Mouse (Mus musculus) midbrain, embryonic 15.5 days (tissue): Measurements from ENCODE around the gene Mdm2. TPM values are rescaled to one million over a fixed set of nuclear protein-coding genes. Genes with fewer than 3 reads are reported as not detected.

ENCODE experiments used
- ATAC-seq: fragments of 200-750 bp; cut with Nextera tagmentation; replicated peaks from 2 replicates; pipeline ENCODE4 v1.8.0; 2017; ENCODE audit warnings: moderate TSS enrichment
- H3K27ac ChIP-seq: fragments of 300-500 bp; sonication (generic); 2 replicates; pipeline ENCODE4 v1.5.1; 2015; ENCODE audit warnings: mild to moderate bottlenecking, inconsistent platforms
- H3K27me3 ChIP-seq: fragments of 300-500 bp; sonication (generic); replicated peaks from 2 replicates; pipeline ENCODE4 v1.6.1; 2015; ENCODE audit warnings: inconsistent platforms
- H3K36me3 ChIP-seq: fragments of 300-500 bp; sonication (generic); replicated peaks from 2 replicates; pipeline ENCODE4 v1.6.1; 2015; ENCODE audit warnings: inconsistent platforms
- H3K4me1 ChIP-seq: fragments of 300-500 bp; sonication (generic); 2 replicates; pipeline ENCODE4 v1.6.1; 2015; ENCODE audit warnings: inconsistent platforms
- H3K4me2 ChIP-seq: fragments of 300-500 bp; sonication (generic); 2 replicates; pipeline ENCODE4 v1.6.1; 2015; ENCODE audit warnings: inconsistent platforms, mild to moderate bottlenecking, moderate library complexity
- H3K4me3 ChIP-seq: fragments of 300-500 bp; sonication (generic); 2 replicates; pipeline ENCODE4 v1.5.1; 2015; ENCODE audit warnings: mild to moderate bottlenecking, inconsistent platforms
- H3K9ac ChIP-seq: fragments of 300-500 bp; sonication (generic); 2 replicates; pipeline ENCODE4 v1.6.1; 2015; ENCODE audit warnings: mild to moderate bottlenecking, inconsistent platforms
- H3K9me3 ChIP-seq: fragments of 300-500 bp; sonication (generic); 2 replicates; pipeline ENCODE4 v1.6.1; 2016; ENCODE audit warnings: inconsistent platforms
- WGBS: fragments of 180-500 bp; shearing (Covaris S2); methylation state at CpG from one replicate; pipeline ENCODE4 v1.1.7; 2015; ENCODE audit warnings: mixed read lengths; 5-methylcytosine and 5-hydroxymethylcytosine counted together
- polyA plus RNA-seq: library from polyadenylated mRNA; unstranded; fragments of >200 nt; fragmentation: Nextera tagmentation; extraction: Ambion mirVana; gene quantifications from 2 replicates; pipeline ENCODE4 v1.2.1, GENCODE M21; 2015

Mdm2 gene
- polyA plus RNA-seq, 1 experiment from 2014 or later = 58.2 TPM

GRCm38 (mm10) chr10:117671930-117672666 is 38.5 kb downstream of the Mdm2 start:
- ATAC-seq = no peak
- no peak overlapping the region for H3K27ac ChIP-seq
- H3K9me3 ChIP-seq = no peaks in the 10 kb centered on the region
- no peaks in the 10 kb centered on the region for H3K36me3 ChIP-seq
- H3K4me3 ChIP-seq = no peak overlapping the region
- 87% methylated on average over 13 of the region's 13 CpGs for WGBS
- no peak overlapping the region for H3K9ac ChIP-seq
- H3K27me3 ChIP-seq = no peaks in the 10 kb centered on the region
- H3K4me1 ChIP-seq = peaks cover 7% of the 10 kb centered on the region
- H3K4me2 ChIP-seq = no peak overlapping the region

GRCm38 (mm10) chr10:117671266-117671665 is 39.3 kb downstream of the Mdm2 start:
- no peaks in the 10 kb centered on the region for H3K27me3 ChIP-seq
- 86% methylated on average over 9 of the region's 9 CpGs for WGBS
- H3K4me1 ChIP-seq = peaks cover 4% of the 10 kb centered on the region
- H3K4me3 ChIP-seq = no peak overlapping the region
- H3K9me3 ChIP-seq = no peaks in the 10 kb centered on the region
- no peak for ATAC-seq
- no peaks in the 10 kb centered on the region for H3K36me3 ChIP-seq
- no peak overlapping the region for H3K4me2 ChIP-seq
- H3K9ac ChIP-seq = no peak overlapping the region
- no peak overlapping the region for H3K27ac ChIP-seq

- Histone ChIP-seq H3K27me3 (no peaks in the 10 kb centered on the region), H3K9me3 (no peaks in the 10 kb centered on the region), H3K4me1 (no peaks in the 10 kb centered on the region; the same call in 1 of the 2 replicates), H3K27ac (no peak overlapping the region), H3K9ac (no peak overlapping the region), H3K4me3 (no peak overlapping the region), H3K4me2 (no peak overlapping the region), H3K36me3 (no peaks in the 10 kb centered on the region)
- WGBS = 85% methylated on average over 5 of the region's 5 CpGs
- no peak for ATAC-seq
These were observed 39.8 kb downstream of the Mdm2 start for GRCm38 (mm10) chr10:117670791-117671190.

GRCm38 (mm10) chr10:117670092-117670491 is 40.5 kb downstream of the Mdm2 start:
- Histone ChIP-seq H3K27me3 (no peaks in the 10 kb centered on the region), H3K4me3 (no peak overlapping the region), H3K27ac (no peak overlapping the region), H3K4me1 (no peaks in the 10 kb centered on the region), H3K36me3 (no peaks in the 10 kb centered on the region), H3K9me3 (no peaks in the 10 kb centered on the region), H3K9ac (no peak overlapping the region), H3K4me2 (no peak overlapping the region)
- WGBS = 81% methylated on average over 3 of the region's 3 CpGs
- no peak for ATAC-seq

GRCm38 (mm10) chr10:117669449-117670090 is 41.0 kb downstream of the Mdm2 start:
- no peaks in the 10 kb centered on the region for H3K9me3 ChIP-seq
- no peak overlapping the region for H3K4me2 ChIP-seq
- H3K4me1 ChIP-seq = no peaks in the 10 kb centered on the region
- H3K4me3 ChIP-seq = no peak overlapping the region
- no peaks in the 10 kb centered on the region for H3K27me3 ChIP-seq
- H3K36me3 ChIP-seq = no peaks in the 10 kb centered on the region
- WGBS = 66% methylated on average over 10 of the region's 10 CpGs
- no peak overlapping the region for H3K9ac ChIP-seq
- H3K27ac ChIP-seq = no peak overlapping the region
- ATAC-seq = no peak

GRCm38 (mm10) chr10:117668546-117669300 is 41.8 kb downstream of the Mdm2 start:
- Histone ChIP-seq H3K4me3 (no peak overlapping the region), H3K4me1 (no peaks in the 10 kb centered on the region), H3K27me3 (no peaks in the 10 kb centered on the region), H3K4me2 (no peak overlapping the region), H3K36me3 (no peaks in the 10 kb centered on the region), H3K27ac (no peak overlapping the region), H3K9me3 (no peaks in the 10 kb centered on the region), H3K9ac (no peak overlapping the region)
- no peak for ATAC-seq
- 88% methylated on average over 10 of the region's 10 CpGs for WGBS

- Histone ChIP-seq H3K4me2 (no peak overlapping the region), H3K27ac (no peak overlapping the region), H3K9me3 (no peaks in the 10 kb centered on the region), H3K9ac (no peak overlapping the region), H3K27me3 (no peaks in the 10 kb centered on the region), H3K4me1 (no peaks in the 10 kb centered on the region), H3K4me3 (no peak overlapping the region), H3K36me3 (no peaks in the 10 kb centered on the region)
- ATAC-seq = no peak
- 96% methylated on average over 28 of the region's 28 CpGs for WGBS
These were observed 42.7 kb downstream of the Mdm2 start for GRCm38 (mm10) chr10:117667663-117668507.

GRCm38 (mm10) chr10:117666947-117667630 is 43.5 kb downstream of the Mdm2 start:
- no peak overlapping the region for H3K9ac ChIP-seq
- no peaks in the 10 kb centered on the region for H3K27me3 ChIP-seq
- H3K27ac ChIP-seq = no peak overlapping the region
- no peaks in the 10 kb centered on the region for H3K4me1 ChIP-seq
- H3K4me3 ChIP-seq = no peak overlapping the region
- H3K4me2 ChIP-seq = no peak overlapping the region
- 91% methylated on average over 9 of the region's 9 CpGs for WGBS
- no peaks in the 10 kb centered on the region for H3K9me3 ChIP-seq
- no peaks in the 10 kb centered on the region for H3K36me3 ChIP-seq
- no peak for ATAC-seq

- WGBS = 97% methylated on average over 3 of the region's 3 CpGs
- Histone ChIP-seq H3K4me3 (no peak overlapping the region), H3K27me3 (no peaks in the 10 kb centered on the region), H3K4me1 (no peaks in the 10 kb centered on the region), H3K27ac (no peak overlapping the region), H3K4me2 (no peak overlapping the region), H3K36me3 (no peaks in the 10 kb centered on the region), H3K9me3 (no peaks in the 10 kb centered on the region), H3K9ac (no peak overlapping the region)
- ATAC-seq = no peak
These were observed 44.2 kb downstream of the Mdm2 start for GRCm38 (mm10) chr10:117666361-117666760.

GRCm38 (mm10) chr10:117665376-117666275 is 44.9 kb downstream of the Mdm2 start:
- Histone ChIP-seq H3K4me3 (no peak overlapping the region), H3K27me3 (no peaks in the 10 kb centered on the region), H3K36me3 (no peaks in the 10 kb centered on the region), H3K9me3 (no peaks in the 10 kb centered on the region), H3K4me1 (no peaks in the 10 kb centered on the region), H3K9ac (no peak overlapping the region), H3K27ac (no peak overlapping the region), H3K4me2 (no peak overlapping the region)
- ATAC-seq = no peak
- WGBS = 59% methylated on average over 9 of the region's 9 CpGs

GRCm38 (mm10) chr10:117664926-117665209 is 45.7 kb downstream of the Mdm2 start:
- Histone ChIP-seq H3K9ac (no peak overlapping the region), H3K4me1 (no peaks in the 10 kb centered on the region), H3K4me2 (no peak overlapping the region), H3K27me3 (no peaks in the 10 kb centered on the region), H3K9me3 (no peaks in the 10 kb centered on the region), H3K36me3 (no peaks in the 10 kb centered on the region), H3K4me3 (no peak overlapping the region), H3K27ac (no peak overlapping the region)
- no peak for ATAC-seq
